Mouse (Mus musculus): ENCODE measurements around the gene Hspa12a.

- TF ChIP-seq POLR2A (IDR thresholded peaks at IDR 0.05; ENCODE audit: extremely low read depth, insufficient read depth, low read length) (no peak), CTCF (IDR thresholded peaks at IDR 0.05; ENCODE audit: low read depth, low read length) (no peak)
These were observed 83.6 kb downstream of the Hspa12a start for GRCm38 (mm10) chr19:58859831-58860254.
